Mouse (Mus musculus): Measurements from ENCODE around the gene Snrnp27.

DNA sequence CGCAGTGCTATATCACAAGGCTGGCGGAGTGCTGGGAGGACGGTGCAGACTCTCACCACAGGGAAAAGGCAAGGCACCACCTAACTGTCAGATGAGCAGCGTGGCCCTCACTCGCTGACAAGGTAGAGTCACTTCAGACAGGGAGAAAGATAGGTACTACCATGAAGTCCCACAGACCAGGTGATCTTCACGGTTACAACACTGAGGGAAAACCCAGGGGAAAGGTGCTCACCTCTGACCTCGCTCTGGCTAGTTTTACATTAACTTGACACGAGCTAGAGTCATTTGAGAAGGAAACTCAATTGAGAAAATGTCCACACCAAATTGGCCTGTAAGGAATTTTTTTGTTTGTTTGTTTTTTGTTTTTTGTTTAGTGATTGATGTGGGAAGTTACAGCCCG, 18.3 kb upstream of the Snrnp27 start:
- TF ChIP-seq CTCF (IDR thresholded peaks at IDR 0.05; ENCODE audit: extremely low read depth, insufficient read depth, insufficient read length, insufficient replicate concordance) (no peak), POLR2A (IDR thresholded peaks at IDR 0.05; ENCODE audit: low read depth, low read length) (no peak)

All from spleen, adult 2 months (tissue).